Mouse (Mus musculus): ENCODE measurements around the gene Lag3. TPM values are rescaled to one million over a fixed set of nuclear protein-coding genes. Genes with fewer than 3 reads are reported as not detected.
A peak's percentile ranks its signal among the peaks of the same experiment; 100 is the strongest.

Gene Lag3
- polyA plus RNA-seq, 1 experiment from 2014 or later, result 3.1 TPM

DNA sequence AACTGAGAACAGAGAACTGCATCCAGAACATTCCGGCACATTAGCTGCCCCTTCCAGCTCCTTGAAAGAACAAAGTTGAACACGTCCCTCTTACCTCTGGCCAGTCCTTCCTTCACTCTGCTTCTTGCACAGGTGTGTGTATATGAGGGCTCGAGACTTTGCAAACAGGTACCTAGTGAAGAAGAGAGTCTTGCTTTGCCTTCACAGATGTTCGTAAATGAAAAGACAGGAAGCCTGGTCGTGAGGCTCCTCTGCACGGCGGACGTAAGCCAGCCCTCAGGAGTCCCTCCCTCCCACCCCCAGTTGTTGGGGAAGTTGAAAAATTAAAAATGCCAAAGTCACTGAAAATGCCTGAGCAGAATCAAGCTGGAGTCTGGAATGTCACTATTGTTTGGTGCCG, 23.5 kb downstream of the Lag3 start, which contains the start of gene Cd4:
Gene Cd4 (minus strand): TSS at position 236 of the 400 bp plus-strand sequence.
- ATAC-seq (ENCODE audit: low FRiP score, low read depth), result no peak
- Histone ChIP-seq H3K4me1 (peaks cover 4% of the 10 kb centered on the region; the same call in 1 of the 2 replicates), H3K9me3 (no peaks in the 10 kb centered on the region), H3K9ac (no peak within 1 kb of the TSS), H3K36me3 (no peaks in the 10 kb centered on the region), H3K4me2 (replicated peaks) (no peak within 1 kb of the TSS), H3K27me3 (no peaks in the 10 kb centered on the region), H3K27ac (no peak within 1 kb of the TSS), H3K4me3 (no peak within 1 kb of the TSS)
- WGBS, result 83% methylated on average over 9 of the region's 9 CpGs

DNA sequence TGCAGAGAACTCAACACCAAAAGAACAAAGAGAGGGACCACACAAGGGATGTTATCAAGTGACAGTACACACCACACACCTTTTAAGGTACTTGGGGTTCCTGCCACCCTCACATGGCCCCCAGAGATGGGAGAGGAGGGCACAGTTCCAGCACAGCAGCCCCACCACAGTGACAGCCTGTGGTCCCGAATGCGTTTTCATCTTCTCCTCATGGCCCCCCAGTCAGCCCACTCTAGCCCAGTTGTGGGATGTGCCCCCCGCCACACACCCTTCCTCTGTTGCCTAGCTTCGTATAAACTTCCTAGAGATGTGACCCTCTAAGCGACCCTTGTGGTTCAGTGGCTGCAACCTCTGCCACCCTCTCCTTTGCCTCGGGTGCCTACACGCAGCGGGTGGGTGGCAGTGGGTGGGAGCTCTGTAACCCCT, 25.5 kb downstream of the Lag3 start:
- H3K36me3 ChIP-seq, result no peaks in the 10 kb centered on the region
- H3K4me2 ChIP-seq (replicated peaks), result no peak overlapping the region
- WGBS, result 94% methylated on average over 8 of the region's 8 CpGs
- no peak overlapping the region for H3K9ac ChIP-seq
- peaks cover 4% of the 10 kb centered on the region; the same call in 1 of the 2 replicates for H3K4me1 ChIP-seq
- no peak for ATAC-seq (ENCODE audit: low FRiP score, low read depth)
- no peak overlapping the region for H3K4me3 ChIP-seq
- no peak overlapping the region for H3K27ac ChIP-seq
- no peaks in the 10 kb centered on the region for H3K27me3 ChIP-seq
- no peaks in the 10 kb centered on the region for H3K9me3 ChIP-seq

DNA sequence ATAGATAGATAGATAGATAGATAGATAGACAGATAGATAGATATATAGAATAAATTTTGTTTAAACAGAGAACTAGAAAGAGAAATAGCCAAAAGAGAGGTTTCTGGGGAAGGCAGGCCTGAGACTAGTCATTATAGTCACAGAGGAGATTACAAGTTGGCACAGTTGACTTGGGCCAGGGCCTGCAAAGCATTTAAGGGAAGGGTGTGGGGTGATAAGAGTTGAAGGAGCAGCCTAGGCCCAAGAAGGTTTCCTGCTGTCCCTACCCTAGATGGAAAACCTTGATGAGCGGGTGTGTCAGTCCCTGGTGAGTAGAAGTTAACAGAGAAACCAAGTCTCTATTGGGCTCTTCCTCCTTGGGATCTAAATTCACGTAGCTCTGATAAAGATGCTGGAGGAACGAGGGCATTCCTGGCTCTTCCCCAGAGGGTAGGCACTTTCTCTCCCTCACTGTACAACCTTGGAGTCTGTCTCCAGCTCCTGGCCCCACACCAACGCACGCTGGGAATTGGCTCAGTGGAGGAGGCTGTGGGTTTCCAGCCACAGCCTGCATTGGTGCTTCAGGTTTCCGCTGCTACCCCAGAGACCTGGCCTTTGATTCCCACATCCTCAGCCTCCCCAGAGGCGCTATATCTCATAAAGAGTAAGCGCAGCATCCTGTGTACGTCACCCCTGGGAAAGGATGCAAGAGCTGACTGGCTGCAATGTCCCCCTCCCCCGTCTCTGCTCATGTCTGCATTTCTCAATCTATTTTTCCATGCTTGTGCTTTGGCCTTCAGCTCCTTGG, 26.6 kb downstream of the Lag3 start:
- no peaks in the 10 kb centered on the region for H3K27me3 ChIP-seq
- WGBS, result 63% methylated on average over 10 of the region's 10 CpGs
- H3K27ac ChIP-seq, result no peak overlapping the region
- ATAC-seq (ENCODE audit: low FRiP score, low read depth), result no peak
- peaks cover 4% of the 10 kb centered on the region; the same call in 1 of the 2 replicates for H3K4me1 ChIP-seq
- H3K4me2 ChIP-seq (replicated peaks), result no peak overlapping the region
- H3K4me3 ChIP-seq, result no peak overlapping the region
- H3K36me3 ChIP-seq, result no peaks in the 10 kb centered on the region
- no peak overlapping the region for H3K9ac ChIP-seq
- no peaks in the 10 kb centered on the region for H3K9me3 ChIP-seq

DNA sequence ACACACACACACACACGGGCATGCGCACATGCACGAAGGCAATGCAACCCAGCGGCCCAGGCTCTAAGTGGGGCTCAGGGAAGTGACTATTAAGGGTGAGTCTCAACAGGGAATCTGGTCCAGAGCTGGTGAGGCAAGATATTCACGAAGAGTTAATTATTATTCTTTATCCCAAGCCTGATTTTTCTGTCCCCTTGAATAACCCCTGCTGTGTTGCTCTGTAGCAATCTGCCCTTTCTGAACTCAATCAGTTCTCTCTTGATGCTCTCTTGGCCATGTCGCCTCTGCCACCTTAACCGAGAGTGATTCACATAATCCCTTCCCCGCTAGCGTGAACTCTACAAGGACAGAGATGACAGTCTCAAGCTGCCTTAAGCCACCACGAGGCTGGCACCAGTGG, 28.2 kb downstream of the Lag3 start:
- no peak overlapping the region for H3K4me2 ChIP-seq (replicated peaks)
- ATAC-seq (ENCODE audit: low FRiP score, low read depth), result no peak

DNA sequence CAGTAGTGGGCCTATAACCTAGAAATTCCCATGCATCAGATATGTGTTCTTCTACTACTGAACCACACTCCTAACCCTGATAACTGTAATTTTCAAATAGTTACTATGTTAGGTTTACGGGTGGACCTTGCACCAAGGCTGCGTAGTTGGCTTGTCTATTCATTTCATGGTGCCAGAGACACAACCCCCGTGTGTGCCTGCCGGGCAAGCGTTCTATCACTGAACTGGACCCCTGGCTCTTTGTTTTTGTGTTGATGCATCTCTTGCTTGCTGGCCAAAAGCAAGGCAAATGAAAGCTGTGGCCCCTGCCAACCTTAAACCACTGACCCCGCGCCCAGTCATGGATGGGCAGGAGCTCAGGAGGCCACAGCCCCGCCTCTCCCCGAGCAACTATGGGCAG, 29.7 kb downstream of the Lag3 start:
- no peaks in the 10 kb centered on the region for H3K27me3 ChIP-seq
- H3K9ac ChIP-seq, result no peak overlapping the region
- H3K4me3 ChIP-seq, result no peak overlapping the region
- WGBS, result 91% methylated on average over 9 of the region's 9 CpGs
- peaks cover 4% of the 10 kb centered on the region; the same call in 1 of the 2 replicates for H3K4me1 ChIP-seq
- H3K9me3 ChIP-seq, result no peaks in the 10 kb centered on the region
- H3K4me2 ChIP-seq (replicated peaks), result no peak overlapping the region
- H3K27ac ChIP-seq, result no peak overlapping the region
- H3K36me3 ChIP-seq, result no peaks in the 10 kb centered on the region
- ATAC-seq (ENCODE audit: low FRiP score, low read depth), result no peak

More for the DNA sequence above, 28.2 kb downstream of the Lag3 start:
- WGBS, result 82% methylated on average over 10 of the region's 10 CpGs
- H3K4me3 ChIP-seq, result no peak overlapping the region
- no peak overlapping the region for H3K9ac ChIP-seq
- H3K36me3 ChIP-seq, result no peaks in the 10 kb centered on the region
- H3K4me1 ChIP-seq, result peaks cover 4% of the 10 kb centered on the region; the same call in 1 of the 2 replicates
- H3K9me3 ChIP-seq, result no peaks in the 10 kb centered on the region
- no peak overlapping the region for H3K27ac ChIP-seq
- H3K27me3 ChIP-seq, result no peaks in the 10 kb centered on the region

DNA sequence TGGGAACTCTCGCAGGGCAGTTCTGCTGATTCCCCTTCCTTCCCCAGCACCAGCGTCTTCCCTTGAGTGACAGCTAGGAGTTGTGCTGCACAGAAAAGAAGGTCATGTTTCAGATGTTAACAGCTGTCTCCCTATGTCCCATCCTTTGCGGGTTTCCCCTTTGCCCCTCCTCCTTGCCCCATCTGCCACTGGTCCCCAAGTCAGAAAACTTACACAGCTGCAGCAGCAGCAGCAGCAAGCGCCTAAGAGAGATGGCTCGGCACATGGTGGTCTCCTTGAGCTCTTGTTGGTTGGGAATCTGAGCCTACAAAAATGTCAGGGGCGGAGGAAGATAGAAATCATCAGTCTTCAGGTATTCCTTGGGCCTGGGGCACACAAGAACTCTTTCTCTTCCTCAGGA, 32.1 kb downstream of the Lag3 start:
- Histone ChIP-seq H3K27ac (no peak overlapping the region), H3K9me3 (no peaks in the 10 kb centered on the region), H3K4me3 (no peak overlapping the region), H3K9ac (no peak overlapping the region), H3K36me3 (no peaks in the 10 kb centered on the region), H3K4me2 (replicated peaks) (no peak overlapping the region), H3K27me3 (no peaks in the 10 kb centered on the region), H3K4me1 (no peaks in the 10 kb centered on the region)
- no peak for ATAC-seq (ENCODE audit: low FRiP score, low read depth)
- WGBS, result 52% methylated on average over 6 of the region's 6 CpGs

DNA sequence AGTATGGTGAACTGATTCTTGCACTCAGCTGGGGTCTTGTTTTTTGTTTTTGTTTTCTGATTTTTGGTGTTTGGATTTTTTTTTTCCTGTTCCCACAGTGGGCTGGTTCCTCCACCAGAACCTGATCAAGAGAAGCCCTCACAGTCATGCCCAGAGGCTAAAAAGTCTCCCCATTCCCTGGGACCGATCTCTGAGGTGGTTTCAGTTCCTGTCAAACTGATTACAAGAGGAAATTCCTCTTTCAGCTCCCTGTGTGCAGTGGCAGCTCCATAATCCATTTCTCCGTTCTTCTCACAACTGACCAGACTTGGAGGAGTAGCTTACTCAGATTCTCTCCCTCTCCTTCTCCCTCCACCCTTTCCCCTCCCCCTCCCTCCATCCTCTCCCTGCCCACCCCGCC, 37.2 kb downstream of the Lag3 start:
- H3K4me2 ChIP-seq (replicated peaks), result no peak overlapping the region
- no peaks in the 10 kb centered on the region for H3K4me1 ChIP-seq
- no peaks in the 10 kb centered on the region for H3K36me3 ChIP-seq
- WGBS, result 41% methylated on average over 2 of the region's 3 CpGs
- H3K4me3 ChIP-seq, result no peak overlapping the region
- H3K27ac ChIP-seq, result no peak overlapping the region
- no peaks in the 10 kb centered on the region for H3K9me3 ChIP-seq
- H3K27me3 ChIP-seq, result no peaks in the 10 kb centered on the region
- H3K9ac ChIP-seq, result no peak overlapping the region
- no peak for ATAC-seq (ENCODE audit: low FRiP score, low read depth)

DNA sequence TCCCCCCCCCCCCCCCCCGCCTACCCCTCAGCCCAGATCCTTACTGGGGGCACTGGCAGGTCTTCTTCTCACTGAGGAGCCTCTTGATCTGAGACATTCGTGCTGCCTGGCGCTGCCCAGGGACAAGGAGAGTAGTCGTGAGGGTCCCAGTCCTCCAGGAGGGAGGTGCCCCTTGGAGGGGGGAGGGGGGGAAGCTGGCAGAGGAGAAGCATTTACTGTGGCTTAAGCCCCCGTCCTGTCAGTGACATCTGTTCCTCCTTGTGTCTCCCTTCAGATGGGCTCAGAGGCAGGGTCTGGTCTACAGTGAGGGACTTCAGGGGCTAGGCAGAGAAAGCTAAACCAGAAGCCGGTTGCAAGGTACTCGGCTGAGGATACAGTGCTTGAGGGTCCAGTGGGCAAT, 44.9 kb downstream of the Lag3 start:
- peak overlapping the region; percentile 35; the same call in 1 of the 2 replicates for H3K9ac ChIP-seq

DNA sequence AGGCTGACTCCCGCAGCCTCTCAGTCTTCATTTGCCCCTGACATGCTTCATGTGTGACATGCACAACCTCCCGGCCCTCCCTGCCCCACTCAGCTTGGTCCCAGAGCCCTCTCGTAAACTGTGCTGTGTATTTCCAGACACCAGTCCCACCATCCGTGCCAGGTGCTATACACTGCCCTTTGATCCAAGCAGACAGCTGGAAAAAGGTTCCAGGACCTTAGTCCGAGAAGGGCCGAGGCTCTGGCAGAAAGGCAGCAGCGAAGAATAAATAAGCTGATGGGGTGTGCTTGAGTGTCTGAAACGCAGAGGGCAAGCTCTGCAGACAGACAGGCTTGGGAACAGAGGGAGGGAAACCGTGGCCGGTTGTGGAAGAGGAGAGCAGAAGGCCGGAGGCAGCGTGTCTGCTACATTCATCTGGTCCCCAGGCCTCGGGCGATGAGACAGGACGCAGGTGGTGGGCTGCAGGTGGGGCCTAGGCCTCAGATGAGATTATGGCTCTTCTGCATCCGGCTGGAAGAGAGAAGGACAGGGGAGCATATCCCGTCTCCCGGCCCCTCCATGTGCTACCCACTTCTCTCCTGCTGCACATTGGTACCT, 45.6 kb downstream of the Lag3 start:
- Histone ChIP-seq H3K4me3 (no peak overlapping the region), H3K4me2 (replicated peaks) (no peak overlapping the region), H3K27ac (no peak overlapping the region; the same call in 1 of the 2 replicates), H3K27me3 (peaks cover 13% of the 10 kb centered on the region), H3K36me3 (no peaks in the 10 kb centered on the region), H3K4me1 (peaks cover 43% of the 10 kb centered on the region), H3K9ac (peak overlapping the region; percentile 51), H3K9me3 (no peaks in the 10 kb centered on the region)
- ATAC-seq (ENCODE audit: low FRiP score, low read depth), result no peak
- WGBS, result 30% methylated on average over 18 of the region's 18 CpGs

More for the DNA sequence above, 44.9 kb downstream of the Lag3 start:
- H3K27me3 ChIP-seq, result peaks cover 10% of the 10 kb centered on the region
- WGBS, result 54% methylated on average over 6 of the region's 7 CpGs
- H3K4me2 ChIP-seq (replicated peaks), result no peak overlapping the region
- H3K27ac ChIP-seq, result no peak overlapping the region
- no peak for ATAC-seq (ENCODE audit: low FRiP score, low read depth)
- no peaks in the 10 kb centered on the region for H3K36me3 ChIP-seq
- H3K4me1 ChIP-seq, result peaks cover 38% of the 10 kb centered on the region
- no peaks in the 10 kb centered on the region for H3K9me3 ChIP-seq
- no peak overlapping the region for H3K4me3 ChIP-seq

DNA sequence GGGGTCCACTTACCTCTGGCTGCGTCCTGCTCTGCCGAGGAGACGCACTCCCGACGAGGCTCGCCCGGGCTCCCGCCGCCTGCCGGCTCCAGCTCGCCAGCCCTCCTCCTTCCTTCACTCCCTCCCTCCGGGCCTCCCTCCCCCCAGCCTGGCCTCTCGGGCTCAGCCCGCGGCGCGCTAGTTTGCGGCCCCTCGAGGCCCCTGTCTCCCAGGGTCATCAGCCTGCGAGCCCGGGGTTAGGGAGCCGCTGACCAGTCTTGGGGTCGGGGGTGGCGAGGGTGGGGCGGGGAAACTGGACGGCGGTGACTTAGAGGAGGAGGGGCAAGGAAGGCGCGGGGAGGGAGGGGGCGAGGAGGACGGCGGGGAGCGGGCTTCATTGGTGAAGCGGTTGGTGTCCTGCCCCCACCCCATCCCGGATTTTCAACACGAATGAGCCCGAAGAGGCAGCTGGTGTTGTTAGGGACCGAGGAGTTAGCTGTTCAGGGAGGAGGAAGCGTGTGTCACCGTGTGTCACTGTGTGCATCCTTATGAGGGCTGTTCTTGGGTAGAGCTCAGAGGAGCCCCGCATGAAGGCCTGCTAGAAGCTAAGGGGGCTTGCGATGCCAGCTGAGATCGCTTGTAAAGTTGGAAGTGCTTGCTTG, 47.7 kb downstream of the Lag3 start, which contains the start of gene Gpr162:
Gene Gpr162 (minus strand): TSS at position 326 of the 641 bp plus-strand sequence.
- Histone ChIP-seq H3K9ac (peak within 1 kb of the TSS; percentile 75), H3K4me1 (peaks cover 59% of the 10 kb centered on the region), H3K4me3 (peak within 1 kb of the TSS; percentile 59), H3K36me3 (no peaks in the 10 kb centered on the region), H3K27ac (peak within 1 kb of the TSS; percentile 15; the same call in 1 of the 2 replicates), H3K27me3 (peaks cover 15% of the 10 kb centered on the region), H3K9me3 (no peaks in the 10 kb centered on the region), H3K4me2 (replicated peaks) (peak within 1 kb of the TSS; percentile 88)
- ATAC-seq (ENCODE audit: low FRiP score, low read depth), result peak; percentile 73
- under 1% methylated on average over 41 of the region's 43 CpGs for WGBS

DNA sequence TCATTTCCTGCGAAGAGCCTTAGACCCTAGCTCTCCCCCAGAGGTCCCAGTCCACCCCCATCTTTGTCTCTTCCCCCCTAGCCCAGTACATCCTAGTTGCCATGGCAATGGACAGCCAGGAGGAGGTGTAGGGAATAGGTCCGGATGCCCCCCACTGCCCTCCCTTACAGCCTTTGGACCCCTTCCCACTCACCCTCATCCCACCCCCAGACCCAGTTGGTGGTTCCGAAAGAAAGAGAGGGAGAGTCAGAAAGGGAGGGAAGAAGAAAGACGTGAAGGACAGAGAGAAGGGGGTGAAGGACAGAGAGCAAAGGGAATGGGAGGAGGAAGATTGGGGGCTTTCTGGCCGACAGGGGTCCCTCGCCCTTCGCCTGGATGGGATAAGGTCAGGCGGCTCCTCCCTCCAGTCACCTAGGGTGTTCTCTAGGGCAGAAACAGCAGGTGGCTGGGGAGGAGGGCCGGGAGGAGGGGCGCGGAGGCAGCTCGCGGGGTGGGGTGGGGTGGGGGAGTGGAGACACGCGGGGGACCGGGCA, 48.3 kb downstream of the Lag3 start:
- no peaks in the 10 kb centered on the region for H3K9me3 ChIP-seq
- 2% methylated on average over 11 of the region's 16 CpGs for WGBS
- no peak overlapping the region; the same call in 1 of the 2 replicates for H3K27ac ChIP-seq
- no peaks in the 10 kb centered on the region for H3K36me3 ChIP-seq
- ATAC-seq (ENCODE audit: low FRiP score, low read depth), result peak; percentile 1; the same call in 1 of the 2 replicates
- peaks cover 65% of the 10 kb centered on the region for H3K4me1 ChIP-seq
- peak overlapping the region; percentile 59 for H3K4me3 ChIP-seq
- H3K4me2 ChIP-seq (replicated peaks), result peak overlapping the region; percentile 88
- H3K9ac ChIP-seq, result peak overlapping the region; percentile 75
- H3K27me3 ChIP-seq, result peaks cover 17% of the 10 kb centered on the region

All from limb, embryonic 13.5 days (tissue).